Mouse (Mus musculus) WW6 (cell line): ENCODE measurements around the gene Olfr26.

ENCODE experiments used
- DNase-seq: peaks from one replicate; pipeline ENCODE4 v3.0.0-alpha.2; 2013; ENCODE audit warnings: low read depth, low spot score

Gene Olfr26

GRCm38 (mm10) chr9:38854760-38855159 lies at the start of gene Olfr26:
Gene Olfr26 (plus strand): TSS chr9:38855060.
- DNase-seq = no peak

GRCm38 (mm10) chr9:38805696-38806095 lies 49.2 kb upstream of the Olfr26 start:
- no peak for DNase-seq

GRCm38 (mm10) chr9:38814314-38814713 lies 40.5 kb upstream of the Olfr26 start, which contains the start of gene Olfr922:
Gene Olfr922 (plus strand): TSS chr9:38814614.
- DNase-seq = no peak

GRCm38 (mm10) chr9:38815458-38815986 lies 39.3 kb upstream of the Olfr26 start:
- no peak for DNase-seq

- DNase-seq = no peak
Observed at GRCm38 (mm10) chr9:38826245-38826644, 28.6 kb upstream of the Olfr26 start, which contains the start of gene Olfr923. Gene Olfr923 (plus strand): TSS chr9:38826545.

- peak; percentile 16 for DNase-seq
Observed at GRCm38 (mm10) chr9:38833027-38833426, 21.8 kb upstream of the Olfr26 start.

GRCm38 (mm10) chr9:38844149-38844548 lies 10.7 kb upstream of the Olfr26 start, which contains the start of gene Olfr924:
Gene Olfr924 (plus strand): TSS chr9:38844449.
- no peak for DNase-seq

- DNase-seq = peak; percentile 11
Observed at GRCm38 (mm10) chr9:38874880-38875279, 20.0 kb downstream of the Olfr26 start.

GRCm38 (mm10) chr9:38876826-38877225 lies 22.0 kb downstream of the Olfr26 start, which contains the start of gene Olfr926:
Gene Olfr926 (plus strand): TSS chr9:38877126.
- DNase-seq = no peak
